Mouse (Mus musculus): ENCODE measurements at regions not wholly inside any gene's neighbourhood (a gene's known extent, or its start where the extent isn't known, plus 50 kb on each side); places are given as distances from the start of the nearest gene placed in this dataset.

GRCm38 (mm10) chr12:49732351-49732750 is 347.4 kb downstream of the Gm43517 start:
- no peak for DNase-seq (ENCODE audit: low spot score in 2 of 2)

GRCm38 (mm10) chr12:49737100-49737499 is 352.1 kb downstream of the Gm43517 start:
- no peak for DNase-seq (ENCODE audit: low spot score in 2 of 2)

GRCm38 (mm10) chr12:49739960-49740740 is 355.2 kb downstream of the Gm43517 start:
- DNase-seq (ENCODE audit: low spot score in 2 of 2) = no peak

GRCm38 (mm10) chr12:49743402-49743801 is 358.4 kb downstream of the Gm43517 start:
- DNase-seq (ENCODE audit: low spot score in 2 of 2) = no peak

- no peak for DNase-seq (ENCODE audit: low spot score in 2 of 2)
Measured at GRCm38 (mm10) chr12:49747081-49747480, 362.1 kb downstream of the Gm43517 start.

- DNase-seq (ENCODE audit: low spot score in 2 of 2) = no peak
Measured at GRCm38 (mm10) chr12:49758391-49758790, 373.4 kb downstream of the Gm43517 start.

- DNase-seq (ENCODE audit: low spot score in 2 of 2) = no peak
Measured at GRCm38 (mm10) chr12:49764541-49764940, 379.6 kb downstream of the Gm43517 start.

GRCm38 (mm10) chr12:49808341-49808740 is 423.4 kb downstream of the Gm43517 start:
- no peak for DNase-seq (ENCODE audit: low spot score in 2 of 2)

- DNase-seq (ENCODE audit: low spot score in 2 of 2) = no peak
Measured at GRCm38 (mm10) chr12:49814653-49815052, 429.7 kb downstream of the Gm43517 start.

- no peak for DNase-seq (ENCODE audit: low spot score in 2 of 2)
Measured at GRCm38 (mm10) chr12:49827769-49828168, 442.8 kb downstream of the Gm43517 start.

GRCm38 (mm10) chr12:49828553-49828952 is 443.6 kb downstream of the Gm43517 start:
- DNase-seq (ENCODE audit: low spot score in 2 of 2) = no peak

GRCm38 (mm10) chr12:49830665-49831064 is 445.7 kb downstream of the Gm43517 start:
- no peak for DNase-seq (ENCODE audit: low spot score in 2 of 2)

- no peak for DNase-seq (ENCODE audit: low spot score in 2 of 2)
Measured at GRCm38 (mm10) chr12:49832118-49832847, 447.3 kb downstream of the Gm43517 start.

GRCm38 (mm10) chr12:49836282-49837070 is 451.5 kb downstream of the Gm43517 start:
- DNase-seq (ENCODE audit: low spot score in 2 of 2) = no peak

- DNase-seq (ENCODE audit: low spot score in 2 of 2) = no peak
Measured at GRCm38 (mm10) chr12:49885507-49885906, 500.5 kb downstream of the Gm43517 start.

GRCm38 (mm10) chr12:49887246-49887645 is 502.3 kb downstream of the Gm43517 start:
- no peak for DNase-seq (ENCODE audit: low spot score in 2 of 2)

GRCm38 (mm10) chr12:49897768-49898167 is 512.8 kb downstream of the Gm43517 start:
- DNase-seq (ENCODE audit: low spot score in 2 of 2) = no peak

- no peak for DNase-seq (ENCODE audit: low spot score in 2 of 2)
Measured at GRCm38 (mm10) chr12:49915691-49916090, 530.7 kb downstream of the Gm43517 start.

- DNase-seq (ENCODE audit: low spot score in 2 of 2) = no peak
Measured at GRCm38 (mm10) chr12:49921608-49922007, 536.6 kb downstream of the Gm43517 start.

GRCm38 (mm10) chr12:49940818-49941217 is 555.8 kb downstream of the Gm43517 start:
- DNase-seq (ENCODE audit: low spot score in 2 of 2) = no peak

GRCm38 (mm10) chr12:49944911-49945627 is 560.1 kb downstream of the Gm43517 start:
- DNase-seq (ENCODE audit: low spot score in 2 of 2) = no peak

All from cerebellum, postnatal 4 days (tissue).